Mouse (Mus musculus) E14TG2a.4 (cell line): ENCODE data around the gene Kantr.

Experiments
- CTCF ChIP-seq: conservative IDR thresholded peaks from 2 replicates; pipeline ENCODE4 v1.5.1; 2014; ENCODE audit warnings: low read length
- NANOG ChIP-seq: IDR thresholded peaks from 2 replicates; pipeline ENCODE4 v1.6.1; 2014; ENCODE audit warnings: borderline replicate concordance, low read length, mixed read lengths

DNA sequence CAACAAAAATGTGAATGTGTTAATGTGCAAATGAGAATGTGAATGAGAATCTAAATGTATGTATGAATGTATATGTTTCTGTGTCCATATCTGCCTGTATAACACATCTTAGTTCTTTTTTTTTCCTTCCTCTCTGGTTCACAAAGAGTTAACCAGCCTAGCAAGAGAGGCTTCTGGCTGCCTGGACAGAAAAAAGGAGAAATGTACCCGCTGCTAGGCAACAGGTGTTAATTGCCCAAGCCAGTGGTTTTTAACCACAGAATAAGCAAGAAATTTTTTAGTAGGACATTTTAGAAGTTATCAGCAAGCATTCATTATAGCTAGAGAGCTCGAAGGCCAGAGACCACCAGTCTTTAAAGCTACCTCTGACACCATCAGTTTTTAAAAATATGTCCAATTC lies 4.5 kb downstream of the Kantr start:
- no peak for TF ChIP-seq CTCF
- no peak for TF ChIP-seq NANOG
